ENCODE assay signal across 9 mouse cellular contexts in genomic region chr15:7213683-7214082, GRCm38 (mm10).
DNase-seq lines count a peak whose midpoint lies in the region; ATAC-seq and TF ChIP-seq lines count a peak whose summit lies in the region.
"Had no signal": no experiment of that assay in that cellular context is flagged by ENCODE, and none has a peak within 500 bp of the region (broad histone marks: within the 10 kb centered on the region; RNA-seq: fewer than 3 reads in every experiment).

No protein-coding gene starts in this region.

- H3K27me3 ChIP-seq in hindbrain, embryonic 15.5 days, result no peaks in the 10 kb centered on the region
- no peaks in the 10 kb centered on the region for H3K27me3 ChIP-seq in hindbrain, embryonic 12.5 days
- H3K27me3 ChIP-seq in lung, postnatal 0 days (replicated peaks; ENCODE audit: insufficient read depth, low read length), result no peaks in the 10 kb centered on the region

- H3K4me3 ChIP-seq in hindbrain, embryonic 15.5 days, result no peak overlapping the region
- H3K4me3 ChIP-seq in hindbrain, embryonic 12.5 days, result no peak overlapping the region
- H3K4me3 ChIP-seq in lung, postnatal 0 days (ENCODE audit: low read depth, low read length), result no peak overlapping the region
- H3K4me3 ChIP-seq: liver, embryonic 13.5 days had no signal

- peak; percentile 27 to 65 for DNase-seq in adrenal gland, adult (ENCODE audit: inconsistent age in 2 of 2, low spot score in 1 of 2)
- peak; percentile 32 for DNase-seq in gastrocnemius, postnatal 25 days
- DNase-seq in lung, postnatal 0 days (ENCODE audit: low spot score), result peak; percentile 93
- no peak for DNase-seq in embryo, embryonic 10 days (ENCODE audit: low spot score)
- DNase-seq in thymus, postnatal 0 days (ENCODE audit: low spot score), result no peak
- DNase-seq: liver, embryonic 13.5 days had no signal

- no peaks in the 10 kb centered on the region for H3K9me3 ChIP-seq in hindbrain, embryonic 15.5 days
- no peaks in the 10 kb centered on the region for H3K9me3 ChIP-seq in hindbrain, embryonic 12.5 days (replicated peaks)
- H3K9me3 ChIP-seq in lung, postnatal 0 days (ENCODE audit: low read length), result no peaks in the 10 kb centered on the region
- H3K9me3 ChIP-seq: liver, embryonic 13.5 days had no signal

- 19% methylated on average over 1 of the region's 1 CpGs for WGBS in hindbrain, embryonic 15.5 days
- 25% methylated on average over 1 of the region's 1 CpGs for WGBS in hindbrain, embryonic 12.5 days
- WGBS in lung, postnatal 0 days, result 6% methylated on average over 1 of the region's 1 CpGs

- TF ChIP-seq EP300 in lung, postnatal 0 days (IDR thresholded peaks at IDR 0.05), result peak; percentile 86

- ATAC-seq in hindbrain, embryonic 15.5 days (ENCODE audit: low FRiP score, low read depth), result peak; percentile 71
- ATAC-seq in hindbrain, embryonic 12.5 days (ENCODE audit: low FRiP score), result no peak
- peak; percentile 86 for ATAC-seq in lung, postnatal 0 days
- ATAC-seq in erythroblast, adult 5-6 weeks (replicated peaks; ENCODE audit: low FRiP score, poor library complexity, severe bottlenecking), result no peak

- TF ChIP-seq CTCF in lung, postnatal 0 days (IDR thresholded peaks at IDR 0.05), result no peak

- H3K36me3 ChIP-seq in hindbrain, embryonic 15.5 days, result no peaks in the 10 kb centered on the region
- no peaks in the 10 kb centered on the region for H3K36me3 ChIP-seq in hindbrain, embryonic 12.5 days
- H3K36me3 ChIP-seq in lung, postnatal 0 days (ENCODE audit: insufficient read depth, low read length), result no peaks in the 10 kb centered on the region
- H3K36me3 ChIP-seq: liver, embryonic 13.5 days had no signal

- no peaks in the 10 kb centered on the region for H3K4me1 ChIP-seq in hindbrain, embryonic 15.5 days (replicated peaks)
- H3K4me1 ChIP-seq in hindbrain, embryonic 12.5 days, result peaks cover 3% of the 10 kb centered on the region; the same call in 1 of the 2 replicates
- H3K4me1 ChIP-seq in lung, postnatal 0 days (ENCODE audit: insufficient read depth, low read depth, low read length), result no peaks in the 10 kb centered on the region
- H3K4me1 ChIP-seq: liver, embryonic 13.5 days had no signal

- no peak overlapping the region for H3K4me2 ChIP-seq in hindbrain, embryonic 15.5 days
- H3K4me2 ChIP-seq in hindbrain, embryonic 12.5 days (replicated peaks), result no peak overlapping the region
- H3K4me2 ChIP-seq in lung, postnatal 0 days (replicated peaks; ENCODE audit: low read depth, low read length), result no peak overlapping the region
- H3K4me2 ChIP-seq: liver, embryonic 13.5 days had no signal

- H3K27ac ChIP-seq in hindbrain, embryonic 15.5 days (replicated peaks), result no peak overlapping the region
- H3K27ac ChIP-seq in hindbrain, embryonic 12.5 days, result no peak overlapping the region
- peak overlapping the region; percentile 20 for H3K27ac ChIP-seq in lung, postnatal 0 days (ENCODE audit: low read length)
- H3K27ac ChIP-seq: liver, embryonic 13.5 days had no signal

- no peak overlapping the region for H3K9ac ChIP-seq in hindbrain, embryonic 15.5 days
- no peak overlapping the region for H3K9ac ChIP-seq in hindbrain, embryonic 12.5 days
- no peak overlapping the region for H3K9ac ChIP-seq in lung, postnatal 0 days (replicated peaks; ENCODE audit: low read depth)
- H3K9ac ChIP-seq: liver, embryonic 13.5 days had no signal

Comparison
In these comparisons a context has a peak if more than half of its experiments do, and no peak if none do; other contexts are left out.
1. ATAC-seq: peak in hindbrain, embryonic 15.5 days (single experiment) and lung, postnatal 0 days (single experiment); none in hindbrain, embryonic 12.5 days (single experiment) and erythroblast, adult 5-6 weeks (single experiment).
2. DNase-seq: peak in adrenal gland, adult (2 of 2), gastrocnemius, postnatal 25 days (single experiment) and lung, postnatal 0 days (single experiment); none in embryo, embryonic 10 days (single experiment) and thymus, postnatal 0 days (single experiment).